Comparison of ENCODE assay signal across 9 mouse cellular contexts in the genomic region with DNA sequence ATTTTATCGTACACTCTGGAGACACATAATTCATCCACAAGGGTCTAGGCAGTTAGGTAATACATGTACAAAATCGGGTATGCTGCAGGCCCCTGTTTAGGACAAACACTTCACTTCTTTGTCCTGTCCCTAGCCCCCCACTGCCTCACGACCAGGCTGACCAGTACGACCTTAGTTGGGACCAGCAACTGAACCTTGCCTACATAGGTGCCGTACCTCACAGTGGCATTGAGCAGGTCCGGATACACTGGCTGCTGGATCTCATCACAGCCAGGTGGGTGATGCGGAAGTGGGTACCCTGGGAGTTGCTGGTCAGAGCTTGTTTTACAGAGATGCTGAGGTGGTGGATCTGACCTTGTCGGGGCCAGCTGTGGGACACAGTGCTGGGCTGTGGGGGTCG. TPM values are rescaled to one million over a fixed set of nuclear protein-coding genes. Genes with fewer than 3 reads are reported as not detected.
A peak's percentile ranks its signal among the peaks of the same experiment; 100 is the strongest.
DNase-seq lines count a peak whose midpoint lies in the region; ATAC-seq and TF ChIP-seq lines count a peak whose summit lies in the region.
"Had no signal": no experiment of that assay in that cellular context is flagged by ENCODE, and none has a peak within 500 bp of the region (broad histone marks: within the 10 kb centered on the region; RNA-seq: fewer than 3 reads in every experiment).

No protein-coding gene starts in this region.

- WGBS in heart, embryonic 16.5 days = 74% methylated on average over 9 of the region's 9 CpGs
- WGBS in liver, embryonic 16.5 days (ENCODE audit: insufficient replicate concordance) = 68% methylated on average over 9 of the region's 9 CpGs

- no peak for TF ChIP-seq EP300 in CH12.LX (IDR thresholded peaks at IDR 0.05; ENCODE audit: low read length)

- H3K79me2 ChIP-seq in CH12.LX (replicated peaks; ENCODE audit: control insufficient read depth, extremely low read depth, insufficient read depth, poor library complexity, severe bottlenecking) = no peaks in the 10 kb centered on the region

- H3K27ac ChIP-seq in gastrocnemius, adult 2 months = peak overlapping the region; percentile 99
- H3K27ac ChIP-seq in CH12.LX (ENCODE audit: insufficient read depth, low read depth) = no peak overlapping the region
- H3K27ac ChIP-seq in heart, embryonic 16.5 days (ENCODE audit: low read length) = no peak overlapping the region
- peak overlapping the region; percentile 83 for H3K27ac ChIP-seq in liver, embryonic 16.5 days (ENCODE audit: low read length)

- no peaks in the 10 kb centered on the region for H3K9me3 ChIP-seq in CH12.LX (replicated peaks; ENCODE audit: low read length)
- H3K9me3 ChIP-seq in heart, embryonic 16.5 days (replicated peaks; ENCODE audit: control insufficient read depth, low read length) = no peaks in the 10 kb centered on the region
- no peaks in the 10 kb centered on the region for H3K9me3 ChIP-seq in liver, embryonic 16.5 days (replicated peaks; ENCODE audit: control insufficient read depth, low read length)

- no peak for TF ChIP-seq CTCF in gastrocnemius, adult 2 months (IDR thresholded peaks at IDR 0.05)
- TF ChIP-seq CTCF in CH12.LX (conservative IDR thresholded peaks at IDR 0.05 in 1 of 2, IDR thresholded peaks at IDR 0.05 in 1 of 2; ENCODE audit: low read depth in 2 of 2, low read length in 2 of 2) = no peak

- no peak for TF ChIP-seq RAD21 in CH12.LX (IDR thresholded peaks at IDR 0.05; ENCODE audit: low read depth, low read length)

- no peak overlapping the region; the same call in 1 of the 2 replicates for H3K9ac ChIP-seq in CH12.LX (ENCODE audit: insufficient read depth, low read depth)
- peak overlapping the region; percentile 90 for H3K9ac ChIP-seq in heart, embryonic 16.5 days (ENCODE audit: low read length)
- peak overlapping the region; percentile 62 for H3K9ac ChIP-seq in liver, embryonic 16.5 days (ENCODE audit: low read depth, low read length)

- H3K36me3 ChIP-seq in CH12.LX (replicated peaks in 1 of 2; ENCODE audit: control insufficient read depth in 1 of 2, insufficient read depth in 1 of 2, low read length in 1 of 2) = peaks cover 13 to 36% of the 10 kb centered on the region in 2 experiments
- H3K36me3 ChIP-seq in heart, embryonic 16.5 days (ENCODE audit: control insufficient read depth, insufficient read depth) = peaks cover 21% of the 10 kb centered on the region
- H3K36me3 ChIP-seq in liver, embryonic 16.5 days (ENCODE audit: control insufficient read depth, insufficient read depth) = peaks cover 15% of the 10 kb centered on the region

- intact Hi-C loops in gastrocnemius, adult 2 months (cut with DNase I) = loop anchor here (5.0 to 10.0 kb wide), 2 partner anchors 55 to 238 kb away; a partner anchor contains a TSS

- no peak for ATAC-seq in heart, embryonic 16.5 days (replicated peaks; ENCODE audit: extremely low read depth, insufficient read depth, low FRiP score)
- ATAC-seq in liver, embryonic 16.5 days (ENCODE audit: low read depth) = no peak
- ATAC-seq in megakaryocyte-erythroid progenitor cell, adult 5-6 weeks (replicated peaks; ENCODE audit: low FRiP score, low TSS enrichment, poor library complexity, severe bottlenecking) = no peak

- H3K27me3 ChIP-seq in CH12.LX (replicated peaks) = no peaks in the 10 kb centered on the region
- H3K27me3 ChIP-seq in heart, embryonic 16.5 days (ENCODE audit: control insufficient read depth, insufficient read depth, low read length) = no peaks in the 10 kb centered on the region
- no peaks in the 10 kb centered on the region; the same call in 1 of the 2 replicates for H3K27me3 ChIP-seq in liver, embryonic 16.5 days (ENCODE audit: control insufficient read depth, insufficient read depth, low read depth, low read length)

- peak overlapping the region; percentile 65 for H3K4me2 ChIP-seq in CH12.LX (ENCODE audit: insufficient read depth, low read depth, poor library complexity, severe bottlenecking)
- peak overlapping the region; percentile 88 for H3K4me2 ChIP-seq in heart, embryonic 16.5 days (ENCODE audit: low read depth, low read length)
- peak overlapping the region; percentile 77 for H3K4me2 ChIP-seq in liver, embryonic 16.5 days (ENCODE audit: low read depth, low read length)

- H3K4me3 ChIP-seq in gastrocnemius, adult 2 months = peak overlapping the region; percentile 75
- H3K4me3 ChIP-seq in CH12.LX (replicated peaks in 1 of 3; ENCODE audit: low read depth in 2 of 3, low read length in 2 of 3, poor library complexity in 1 of 3) = peak overlapping the region; percentile 65 to 73 (median 66)
- H3K4me3 ChIP-seq in heart, embryonic 16.5 days (ENCODE audit: low read length) = peak overlapping the region; percentile 68
- peak overlapping the region; percentile 68 for H3K4me3 ChIP-seq in liver, embryonic 16.5 days (ENCODE audit: low read depth, low read length)

- H3K4me1 ChIP-seq in CH12.LX (ENCODE audit: control insufficient read depth in 1 of 2, insufficient read depth in 2 of 2) = peaks cover 2 to 31% of the 10 kb centered on the region in 2 experiments
- H3K4me1 ChIP-seq in heart, embryonic 16.5 days (ENCODE audit: control insufficient read depth, insufficient read depth, low read length) = peaks cover 12% of the 10 kb centered on the region
- H3K4me1 ChIP-seq in liver, embryonic 16.5 days (ENCODE audit: control insufficient read depth, low read depth, low read length) = peaks cover 39% of the 10 kb centered on the region

- no peak for TF ChIP-seq POLR2A in CH12.LX (IDR thresholded peaks at IDR 0.05; ENCODE audit: low read depth, low read length)

- in situ Hi-C loops in CH12.LX (cut with MboI; ENCODE audit: low pct_ligation_motif_present, low pct_unique_long_range_greater_than_20kb, low sequenced_read_pairs) = loop anchor here (25.0 kb wide), 1 partner anchor 233 kb away; a partner anchor contains a TSS

- no peak for DNase-seq in gastrocnemius, adult 2 months
- no peak for DNase-seq in gastrocnemius, postnatal 25 days
- DNase-seq in CH12.LX (ENCODE audit: extremely low read depth) = no peak
- no peak for DNase-seq in layer of hippocampus, postnatal 10 days (ENCODE audit: low spot score in 2 of 2)
- no peak for DNase-seq in layer of hippocampus, adult 9-10 months (ENCODE audit: low spot score)
- DNase-seq: thymus, postnatal 36 days had no signal

- dilution Hi-C loops in CH12.LX (cut with MboI; ENCODE audit: extremely low pct_ligation_motif_present, extremely low pct_unique_long_range_greater_than_20kb, low sequenced_read_pairs) = no loop called here

RNA-seq across cellular contexts. Expression of a gene that starts 0.5 kb away (rescaled TPM):
- 1 to 10 TPM; 3.9 to 4.6 TPM for total RNA-seq in gastrocnemius, adult 2 months (2021)
- total RNA-seq in gastrocnemius, postnatal 25 days (2021) = 1 to 10 TPM; 4.7 to 5.0 TPM
- total RNA-seq in CH12.LX (2012; rRNA removed) (8.5 and 9.1 TPM in 2 replicates), CH12.LX (2014; rRNA removed) (3.7 and 5.5 TPM in 2 replicates)
- polyA plus RNA-seq in CH12.LX (2012; ENCODE audit: insufficient read length, low read depth) = 4.4 and 5.0 TPM in 2 replicates
- polyA plus RNA-seq in heart, embryonic 16.5 days (2015; fragmentation: Nextera tagmentation; extraction: Ambion mirVana) = 6.3 and 7.2 TPM in 2 replicates
- 3.1 and 3.4 TPM in 2 replicates for polyA plus RNA-seq in liver, embryonic 16.5 days (2015; fragmentation: Nextera tagmentation; extraction: Ambion mirVana)
- total RNA-seq in layer of hippocampus, postnatal 10 days (2021) = 10 to 100 TPM; 56.4 to 61.2 TPM
- total RNA-seq in megakaryocyte-erythroid progenitor cell, adult 5-6 weeks (2014; fragmentation: Nextera tagmentation) = 16.3 and 24.7 TPM in 2 replicates
- total RNA-seq in megakaryocyte-erythroid progenitor cell, adult 5-6 weeks (2017) = 10.5 and 13.0 TPM in 2 replicates

RNA-seq across cellular contexts. Expression of a gene that starts 5.4 kb away (rescaled TPM):
- not detected for total RNA-seq in gastrocnemius, adult 2 months (2021)
- not detected for total RNA-seq in gastrocnemius, postnatal 25 days (2021)
- total RNA-seq in CH12.LX (2012; rRNA removed) = 0.08 TPM in 2 replicates
- total RNA-seq in CH12.LX (2014; rRNA removed) = not detected in 2 replicates
- 0.07 and 0.11 TPM in 2 replicates for polyA plus RNA-seq in CH12.LX (2012; ENCODE audit: insufficient read length, low read depth)
- 0.41 and 0.61 TPM in 2 replicates for polyA plus RNA-seq in heart, embryonic 16.5 days (2015; fragmentation: Nextera tagmentation; extraction: Ambion mirVana)
- 20.7 and 23.7 TPM in 2 replicates for polyA plus RNA-seq in liver, embryonic 16.5 days (2015; fragmentation: Nextera tagmentation; extraction: Ambion mirVana)
- total RNA-seq in layer of hippocampus, postnatal 10 days (2021) = 1 to 10 TPM; 2.6 to 3.2 TPM
- 22.9 and 25.8 TPM in 2 replicates for total RNA-seq in megakaryocyte-erythroid progenitor cell, adult 5-6 weeks (2014; fragmentation: Nextera tagmentation)
- total RNA-seq in megakaryocyte-erythroid progenitor cell, adult 5-6 weeks (2017) = 10.7 and 12.3 TPM in 2 replicates

RNA-seq across cellular contexts. Expression of a gene that starts 9.9 kb away (rescaled TPM):
- 10 to 100 TPM; 11.8 to 12.5 TPM for total RNA-seq in gastrocnemius, adult 2 months (2021)
- total RNA-seq in gastrocnemius, postnatal 25 days (2021) = 1 to 10 TPM; 7.8 to 9.4 TPM
- total RNA-seq in CH12.LX (2012; rRNA removed) (4.0 and 5.8 TPM in 2 replicates), CH12.LX (2014; rRNA removed) (2.1 and 2.3 TPM in 2 replicates)
- 10.6 and 10.8 TPM in 2 replicates for polyA plus RNA-seq in CH12.LX (2012; ENCODE audit: insufficient read length, low read depth)
- 13.9 and 15.5 TPM in 2 replicates for polyA plus RNA-seq in heart, embryonic 16.5 days (2015; fragmentation: Nextera tagmentation; extraction: Ambion mirVana)
- 5.0 and 5.8 TPM in 2 replicates for polyA plus RNA-seq in liver, embryonic 16.5 days (2015; fragmentation: Nextera tagmentation; extraction: Ambion mirVana)
- 1 to 10 TPM; 8.6 to 9.4 TPM for total RNA-seq in layer of hippocampus, postnatal 10 days (2021)
- 19.9 and 20.7 TPM in 2 replicates for total RNA-seq in megakaryocyte-erythroid progenitor cell, adult 5-6 weeks (2014; fragmentation: Nextera tagmentation)
- total RNA-seq in megakaryocyte-erythroid progenitor cell, adult 5-6 weeks (2017) = 2.8 and 7.8 TPM in 2 replicates

RNA-seq across cellular contexts. Expression of a gene that starts 22.2 kb away (rescaled TPM):
- total RNA-seq in gastrocnemius, adult 2 months (2021) = 10 to 100 TPM; 18.0 to 45.2 TPM
- total RNA-seq in gastrocnemius, postnatal 25 days (2021) = 10 to 100 TPM; 35.9 to 38.6 TPM
- 0.55 and 0.64 TPM in 2 replicates for total RNA-seq in CH12.LX (2012; rRNA removed)
- 0.17 TPM in 1 of 2 replicates, not detected in the other for total RNA-seq in CH12.LX (2014; rRNA removed)
- 0.26 and 0.64 TPM in 2 replicates for polyA plus RNA-seq in CH12.LX (2012; ENCODE audit: insufficient read length, low read depth)
- polyA plus RNA-seq in heart, embryonic 16.5 days (2015; fragmentation: Nextera tagmentation; extraction: Ambion mirVana) = 6.4 and 11.4 TPM in 2 replicates
- polyA plus RNA-seq in liver, embryonic 16.5 days (2015; fragmentation: Nextera tagmentation; extraction: Ambion mirVana) = 2.3 and 2.9 TPM in 2 replicates
- 10 to 100 TPM; 18.5 to 22.5 TPM for total RNA-seq in layer of hippocampus, postnatal 10 days (2021)
- 16.8 and 29.8 TPM in 2 replicates for total RNA-seq in megakaryocyte-erythroid progenitor cell, adult 5-6 weeks (2014; fragmentation: Nextera tagmentation)
- 7.5 and 8.4 TPM in 2 replicates for total RNA-seq in megakaryocyte-erythroid progenitor cell, adult 5-6 weeks (2017)

RNA-seq across cellular contexts. Expression of a gene that starts 40.4 kb away (rescaled TPM):
- total RNA-seq in gastrocnemius, adult 2 months (2021) = 1 to 10 TPM; 7.8 to 8.0 TPM
- 1 to 10 TPM; 5.2 to 5.4 TPM for total RNA-seq in gastrocnemius, postnatal 25 days (2021)
- total RNA-seq in CH12.LX (2012; rRNA removed) = 15.5 and 20.3 TPM in 2 replicates
- 18.3 and 25.4 TPM in 2 replicates for total RNA-seq in CH12.LX (2014; rRNA removed)
- polyA plus RNA-seq in CH12.LX (2012; ENCODE audit: insufficient read length, low read depth) = 20.0 and 21.4 TPM in 2 replicates
- polyA plus RNA-seq in heart, embryonic 16.5 days (2015; fragmentation: Nextera tagmentation; extraction: Ambion mirVana) = 16.6 and 19.7 TPM in 2 replicates
- 10.0 and 10.8 TPM in 2 replicates for polyA plus RNA-seq in liver, embryonic 16.5 days (2015; fragmentation: Nextera tagmentation; extraction: Ambion mirVana)
- total RNA-seq in layer of hippocampus, postnatal 10 days (2021) = 10 to 100 TPM; 35.8 to 36.6 TPM
- 20.5 and 21.9 TPM in 2 replicates for total RNA-seq in megakaryocyte-erythroid progenitor cell, adult 5-6 weeks (2014; fragmentation: Nextera tagmentation)
- total RNA-seq in megakaryocyte-erythroid progenitor cell, adult 5-6 weeks (2017) = 6.5 and 12.3 TPM in 2 replicates

Comparison
In these comparisons a context has a peak if more than half of its experiments do, and no peak if none do; other contexts are left out.
1. H3K27ac ChIP-seq: peak in gastrocnemius, adult 2 months (single experiment) and liver, embryonic 16.5 days (single experiment); none in CH12.LX (single experiment) and heart, embryonic 16.5 days (single experiment).
2. Peak in every context shown above with its lines, with median percentiles within 50 percentile points of each other: H3K4me3 ChIP-seq and H3K4me2 ChIP-seq.